Mouse (Mus musculus) layer of hippocampus, adult 8-10 months (tissue): ENCODE results near the gene Nsmce1. TPM values are rescaled to one million over a fixed set of nuclear protein-coding genes. Genes with fewer than 3 reads are reported as not detected.

Source experiments
- DNase-seq, 2 experiments: peaks; one replicate each; pipeline ENCODE4 v3.0.0; 2022; ENCODE audit warnings: low spot score in 2 of 2
- total RNA-seq, 4 experiments: library from RNA; stranded (reverse); gene quantifications; 2 replicates each; pipeline ENCODE4 v1.2.4; 2022

Gene Nsmce1
- total RNA-seq, 4 experiments from 2014 or later = 14.7 to 17.3 (median 15.9) TPM

GRCm38 (mm10) chr7:125491760-125492159, 364 bp upstream of the Nsmce1 start:
- no peak for DNase-seq

DNA sequence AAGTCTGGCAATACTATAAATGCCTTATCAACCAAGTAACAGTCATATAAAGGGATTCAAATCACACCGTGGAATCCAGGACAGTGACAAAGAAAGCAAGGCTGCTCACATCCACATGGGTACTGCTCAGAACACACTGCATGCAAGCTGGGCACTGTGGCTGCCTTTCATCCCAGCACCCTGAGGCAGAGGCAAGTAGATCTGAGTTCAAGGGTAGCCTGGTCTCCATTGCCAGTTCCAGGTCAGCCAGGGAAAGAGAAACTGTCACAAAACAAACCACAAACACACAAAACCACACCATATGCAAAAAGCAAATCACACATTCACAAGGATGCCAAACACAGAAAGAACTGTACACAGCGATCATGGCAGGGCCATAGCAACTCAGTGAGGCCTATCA, 1.8 kb downstream of the Nsmce1 start:
- no peak for DNase-seq

DNA sequence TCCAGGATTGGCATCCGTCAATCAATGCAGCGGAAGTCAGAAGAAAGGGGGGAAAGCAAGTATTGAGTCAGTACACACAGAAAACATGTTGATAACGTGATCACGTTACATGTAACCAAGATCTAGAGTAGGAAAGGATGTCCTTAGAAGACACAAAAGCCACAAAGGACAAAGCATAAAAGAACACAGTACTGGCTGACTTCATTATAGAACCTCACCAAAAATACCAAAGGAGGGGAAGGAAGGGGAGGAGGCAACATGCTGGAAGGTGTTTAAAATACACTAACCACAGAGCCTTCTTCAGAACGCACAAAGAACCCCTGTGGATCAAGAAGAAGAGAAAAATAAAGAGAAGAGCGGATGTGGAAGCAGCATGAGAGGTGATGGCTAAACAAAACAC, 2.7 kb downstream of the Nsmce1 start:
- DNase-seq = no peak

DNA sequence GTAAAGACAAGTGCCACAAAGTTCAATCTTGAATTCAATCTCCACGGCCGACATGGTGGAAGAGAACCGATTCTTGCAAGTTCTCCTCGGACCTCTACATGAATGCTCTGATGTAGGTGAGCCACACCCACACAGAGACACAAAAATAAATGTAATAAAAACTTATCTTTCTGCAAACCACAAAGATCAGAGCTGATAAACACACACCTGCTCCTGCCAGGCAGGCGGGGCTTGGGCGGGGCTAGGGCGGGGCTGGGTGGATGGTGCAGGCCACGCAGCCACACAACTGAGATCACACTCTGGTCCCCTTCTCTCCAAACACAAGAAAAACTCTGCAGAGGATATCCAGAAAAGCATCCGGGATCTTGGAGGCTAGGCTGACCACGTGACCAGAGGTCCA, 4.3 kb downstream of the Nsmce1 start:
- no peak for DNase-seq

DNA sequence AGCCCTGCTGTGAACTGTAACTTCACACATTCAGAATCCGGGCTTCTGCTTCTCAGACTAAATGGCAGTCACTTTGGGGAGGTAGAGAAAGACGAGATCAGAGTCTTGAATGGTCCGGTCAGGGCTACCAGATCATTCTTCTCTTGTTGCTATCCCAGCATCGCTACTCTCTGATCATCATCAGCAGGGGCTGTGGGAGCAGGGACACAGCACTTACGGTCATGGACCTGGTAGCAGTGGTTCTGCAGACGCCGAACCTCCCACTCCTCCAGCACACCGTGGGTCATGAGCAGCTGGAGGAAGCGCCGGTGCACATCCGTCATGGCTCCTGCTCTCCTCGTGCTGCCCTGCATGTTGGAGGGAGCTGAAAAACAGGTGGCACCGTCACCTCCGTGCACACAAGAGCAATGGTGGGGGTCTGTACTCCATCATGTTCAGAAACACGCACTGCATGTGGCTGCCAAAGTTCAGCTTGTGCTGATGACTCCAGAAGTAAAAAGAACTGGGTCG, 5.2 kb downstream of the Nsmce1 start:
- DNase-seq = no peak

DNA sequence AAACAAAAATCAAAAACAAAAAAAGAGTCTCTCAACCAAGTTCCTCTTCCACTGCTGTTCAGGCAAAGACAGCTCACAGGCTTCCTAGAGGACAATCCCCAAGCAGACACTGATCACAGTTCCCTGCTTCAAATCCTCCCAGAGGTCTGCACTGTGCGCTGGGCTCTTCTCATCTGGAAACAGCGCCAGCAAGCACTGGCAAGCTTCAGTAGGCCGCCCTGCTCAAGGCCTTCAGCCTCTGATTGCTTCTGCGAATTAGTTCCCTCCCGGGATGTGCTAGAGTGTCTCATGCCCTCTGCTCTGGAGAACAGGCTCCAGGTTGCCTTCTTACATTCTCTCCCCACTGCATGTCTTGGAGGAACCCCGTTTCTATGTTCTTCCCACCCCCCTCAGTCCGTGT, 6.6 kb downstream of the Nsmce1 start:
- DNase-seq = no peak

DNA sequence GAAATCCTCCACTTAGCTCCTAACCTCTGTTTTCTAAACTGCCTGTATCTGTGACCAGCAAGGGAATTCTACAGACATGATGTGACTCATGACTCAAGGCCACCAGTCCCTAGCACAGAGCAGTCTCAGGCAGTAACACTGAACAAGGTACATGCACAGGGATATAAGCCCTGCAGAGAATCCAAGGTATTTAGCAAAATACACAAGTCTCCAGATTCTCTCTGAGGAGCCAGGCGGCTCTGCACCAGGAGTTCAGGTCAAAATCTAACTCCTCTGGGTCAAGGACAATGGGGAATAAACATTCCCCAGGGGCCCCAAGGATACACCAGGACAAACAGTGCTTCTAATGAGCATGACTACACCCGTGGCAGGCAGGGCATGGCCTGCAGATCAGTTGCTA, 8.5 kb downstream of the Nsmce1 start:
- DNase-seq = no peak

- DNase-seq = no peak
Measured at GRCm38 (mm10) chr7:125482339-125482738, 9.1 kb downstream of the Nsmce1 start.

GRCm38 (mm10) chr7:125480518-125480917, 10.9 kb downstream of the Nsmce1 start:
- no peak for DNase-seq

DNA sequence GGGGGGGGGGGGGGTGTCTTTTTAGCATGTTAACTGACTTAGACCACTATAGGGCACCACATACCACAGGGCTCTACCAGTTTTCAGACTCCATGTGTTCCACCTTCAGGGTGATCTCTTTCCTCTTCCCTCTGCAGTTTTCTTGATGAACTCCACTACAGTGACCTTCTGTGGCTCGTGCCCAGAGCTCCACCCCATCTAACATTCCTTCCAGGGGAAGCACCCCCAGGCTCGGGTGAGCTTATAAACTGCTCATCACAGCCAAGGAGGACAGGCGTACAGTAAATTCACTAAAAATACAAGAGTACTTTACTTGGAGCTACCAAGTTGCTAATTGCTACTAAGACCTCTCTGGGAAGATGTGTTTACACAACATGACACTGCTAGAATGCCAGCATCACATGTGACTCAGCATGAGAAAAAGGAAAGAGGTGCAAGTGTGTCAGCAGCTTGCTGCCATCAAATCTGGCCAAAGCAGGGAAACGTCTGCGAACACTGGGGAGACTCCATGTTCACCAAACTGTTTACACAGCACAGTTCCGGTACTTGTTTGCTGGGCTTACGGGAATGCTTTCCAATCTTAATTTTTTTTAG, 12.9 kb downstream of the Nsmce1 start:
- DNase-seq = no peak

DNA sequence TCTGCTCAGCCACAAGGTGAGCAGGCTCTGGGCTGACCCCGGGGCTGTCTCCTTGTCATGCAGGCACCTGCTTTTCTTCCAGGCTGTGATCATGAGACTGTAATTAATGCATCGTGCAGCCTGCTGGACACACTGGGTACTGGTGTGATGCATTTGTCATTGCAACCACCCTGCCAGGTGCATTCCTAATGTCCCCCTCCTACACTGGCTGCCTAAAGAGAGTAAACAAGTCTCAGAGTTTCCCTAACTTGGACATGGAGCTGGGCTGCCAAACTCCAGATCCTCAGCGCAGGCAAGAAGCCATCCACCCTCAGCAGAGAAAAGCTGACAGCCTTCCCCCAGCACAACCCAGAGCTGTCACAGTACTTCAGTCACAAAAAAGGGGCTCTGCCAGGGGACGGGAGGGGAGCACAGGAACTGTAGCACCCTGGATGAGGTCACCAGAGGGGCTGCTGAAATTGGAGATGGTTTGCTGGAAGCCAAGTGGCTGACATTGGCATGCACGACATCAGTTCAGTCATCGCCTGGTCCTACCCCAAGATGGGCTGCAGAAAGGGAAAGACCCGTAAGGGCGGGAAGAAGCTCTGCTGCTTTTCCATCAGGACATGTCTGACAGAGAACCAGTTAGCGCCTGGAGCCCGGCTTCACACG, 15.7 kb downstream of the Nsmce1 start:
- no peak for DNase-seq

DNA sequence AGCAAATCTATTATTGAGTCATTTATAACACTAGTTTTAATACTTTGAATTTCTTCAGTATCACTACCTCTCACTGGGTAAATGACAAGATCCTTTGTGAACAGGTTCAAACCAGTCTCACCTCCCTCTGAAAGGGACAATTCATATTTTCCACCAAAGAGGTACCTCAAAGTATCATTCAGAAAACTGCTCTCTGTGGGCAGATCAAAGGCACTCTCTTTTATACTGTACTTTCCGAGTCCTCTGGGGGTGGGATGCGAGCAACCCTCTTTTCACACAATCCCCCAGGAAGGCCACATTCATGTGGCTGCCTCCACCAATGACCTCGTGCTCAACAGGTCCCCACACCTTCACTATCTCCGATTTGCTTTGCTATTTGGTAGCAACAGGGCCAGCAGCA, 16.9 kb downstream of the Nsmce1 start:
- no peak for DNase-seq

- DNase-seq = peak; percentile 50 to 83
Measured at GRCm38 (mm10) chr7:125471991-125472741, 19.2 kb downstream of the Nsmce1 start.

DNA sequence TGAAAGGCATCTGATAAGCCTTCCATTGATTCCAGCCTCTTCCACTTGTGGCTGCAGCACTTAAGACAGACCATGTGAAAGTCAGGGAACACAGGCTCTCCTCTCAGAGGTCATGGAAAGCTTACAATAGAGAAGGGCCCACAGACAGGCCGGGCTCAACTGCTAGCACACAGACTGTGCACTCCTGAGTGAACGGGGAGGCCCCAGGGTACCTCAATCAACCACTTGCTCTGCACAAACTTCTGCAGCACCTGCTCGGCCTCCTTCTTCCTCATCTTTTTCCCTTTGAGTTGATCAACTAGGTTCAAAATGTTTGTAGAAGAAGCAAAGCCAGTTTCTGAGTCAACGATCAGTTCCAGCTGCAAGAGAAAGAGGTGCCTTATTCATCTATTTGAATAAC, 20.5 kb downstream of the Nsmce1 start:
- DNase-seq = no peak

DNA sequence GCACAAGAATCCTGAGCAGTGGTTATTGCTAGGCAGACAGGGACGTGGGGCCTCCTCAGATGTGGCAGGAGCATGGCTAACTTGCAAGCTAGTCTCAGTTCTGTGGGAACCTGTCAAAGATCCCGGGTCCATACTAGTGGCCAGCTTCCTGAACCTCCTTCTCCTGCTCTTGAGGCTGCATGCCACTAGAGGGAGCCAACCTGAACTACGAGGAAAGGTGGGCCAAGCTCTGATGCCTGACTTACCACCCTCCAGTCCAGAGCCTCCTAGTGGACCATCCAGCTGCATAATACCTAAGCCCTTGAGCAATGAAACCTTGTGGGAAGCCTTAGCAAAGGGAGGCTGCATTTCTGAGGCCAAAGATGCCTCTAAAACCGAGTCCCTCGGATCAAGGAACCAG, 21.5 kb downstream of the Nsmce1 start:
- peak in 1 of 2 experiments; percentile 68 for DNase-seq

- DNase-seq = no peak
Measured at GRCm38 (mm10) chr7:125462200-125462599, 29.2 kb downstream of the Nsmce1 start.

DNA sequence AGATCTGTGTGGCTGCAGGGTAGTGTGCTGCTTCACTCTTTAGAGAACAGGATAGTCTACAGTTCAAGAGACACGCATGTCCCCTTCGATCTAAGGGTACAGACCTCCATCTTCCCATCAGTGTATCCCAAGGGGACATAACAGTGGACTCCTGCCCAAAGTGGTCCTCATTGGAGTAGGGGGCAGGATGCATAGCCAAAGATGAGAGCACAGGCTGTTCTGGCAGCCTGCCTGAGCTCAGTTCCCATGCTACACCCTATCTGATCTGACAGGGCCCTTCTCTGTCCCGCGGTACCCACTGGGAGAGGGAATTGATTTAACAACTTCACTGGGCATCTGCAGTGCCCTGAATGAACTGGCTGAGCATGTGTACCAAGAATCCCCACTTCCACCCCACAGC, 37.7 kb downstream of the Nsmce1 start:
- no peak for DNase-seq

GRCm38 (mm10) chr7:125451078-125451477, 40.3 kb downstream of the Nsmce1 start:
- no peak for DNase-seq

- DNase-seq = no peak
Measured at GRCm38 (mm10) chr7:125450678-125451077, 40.7 kb downstream of the Nsmce1 start.

GRCm38 (mm10) chr7:125444464-125445401, 46.7 kb downstream of the Nsmce1 start, which contains the start of gene Kdm8:
Gene Kdm8, plus strand, starts transcription at chr7:125444676.
- peak; percentile 85 to 91 for DNase-seq

DNA sequence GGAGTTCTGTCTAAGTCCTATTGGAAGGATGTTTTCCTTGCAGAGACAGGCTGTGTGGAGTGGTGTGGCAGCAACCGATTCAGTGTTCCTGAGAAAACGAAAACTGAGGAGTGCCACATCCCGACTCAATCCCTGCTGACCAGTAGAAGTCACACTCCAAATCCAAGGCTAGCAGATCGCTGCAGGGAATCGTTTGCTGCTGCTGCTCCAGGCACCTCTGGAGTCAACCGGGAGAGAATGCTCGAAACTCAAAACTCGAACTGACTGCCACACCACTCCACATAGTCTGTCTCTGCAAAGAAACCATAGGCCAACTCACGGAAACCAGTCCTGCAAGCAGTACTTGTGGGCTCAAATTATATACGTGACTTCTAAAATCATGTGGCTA, 47.3 kb downstream of the Nsmce1 start:
- no peak for DNase-seq
